Mouse (Mus musculus) E14TG2a.4 (cell line): ENCODE measurements around the gene Dstn.

Source experiments
- CTCF ChIP-seq: conservative IDR thresholded peaks from 2 replicates; pipeline ENCODE4 v1.5.1; 2014; ENCODE audit warnings: low read length
- NANOG ChIP-seq: IDR thresholded peaks from 2 replicates; pipeline ENCODE4 v1.6.1; 2014; ENCODE audit warnings: borderline replicate concordance, low read length, mixed read lengths
- POU5F1 ChIP-seq: IDR thresholded peaks from 2 replicates; pipeline ENCODE4 v1.6.1; 2014; ENCODE audit warnings: low read length, borderline replicate concordance

DNA sequence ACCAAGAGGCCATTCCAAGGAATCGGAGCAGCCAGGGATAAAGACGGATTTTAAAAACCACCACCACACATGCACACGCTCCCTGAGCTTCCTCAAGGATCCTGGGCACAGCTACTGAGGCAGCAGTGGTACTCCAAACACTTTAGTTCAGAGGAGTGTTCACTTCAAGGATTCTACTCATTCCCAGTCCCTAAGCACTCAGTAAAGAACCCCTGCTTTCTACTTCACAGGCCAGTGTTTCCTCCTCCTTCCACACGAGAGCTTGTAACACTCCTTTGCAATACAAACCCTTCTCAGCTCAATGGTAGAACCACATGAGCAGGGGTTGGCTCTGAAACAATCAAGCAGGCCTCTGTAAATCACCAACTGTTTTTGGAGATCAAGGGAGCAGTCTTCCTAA, 67.0 kb downstream of the Dstn start:
- TF ChIP-seq CTCF (no peak), POU5F1 (no peak), NANOG (no peak)
